Mouse (Mus musculus) lung, postnatal 14 days (tissue): ENCODE data around the gene Angel2.

Source experiments
- DNase-seq: peaks from one replicate; pipeline ENCODE4 v3.0.0; 2021

Angel2 gene

GRCm38 (mm10) chr1:190989437-190990082 lies 64.6 kb downstream of the Angel2 start:
- DNase-seq: no peak

- peak; percentile 67 for DNase-seq
These were observed 70.6 kb downstream of the Angel2 start for GRCm38 (mm10) chr1:190995548-190995947.

- DNase-seq: no peak
These were observed 71.5 kb downstream of the Angel2 start for GRCm38 (mm10) chr1:190996346-190996877.
